Mouse (Mus musculus): ENCODE measurements around the gene Kpna1. TPM values are rescaled to one million over a fixed set of nuclear protein-coding genes. Genes with fewer than 3 reads are reported as not detected.

The Kpna1 gene
- polyA plus RNA-seq, 1 experiment from 2014 or later: 41.6 TPM

DNA sequence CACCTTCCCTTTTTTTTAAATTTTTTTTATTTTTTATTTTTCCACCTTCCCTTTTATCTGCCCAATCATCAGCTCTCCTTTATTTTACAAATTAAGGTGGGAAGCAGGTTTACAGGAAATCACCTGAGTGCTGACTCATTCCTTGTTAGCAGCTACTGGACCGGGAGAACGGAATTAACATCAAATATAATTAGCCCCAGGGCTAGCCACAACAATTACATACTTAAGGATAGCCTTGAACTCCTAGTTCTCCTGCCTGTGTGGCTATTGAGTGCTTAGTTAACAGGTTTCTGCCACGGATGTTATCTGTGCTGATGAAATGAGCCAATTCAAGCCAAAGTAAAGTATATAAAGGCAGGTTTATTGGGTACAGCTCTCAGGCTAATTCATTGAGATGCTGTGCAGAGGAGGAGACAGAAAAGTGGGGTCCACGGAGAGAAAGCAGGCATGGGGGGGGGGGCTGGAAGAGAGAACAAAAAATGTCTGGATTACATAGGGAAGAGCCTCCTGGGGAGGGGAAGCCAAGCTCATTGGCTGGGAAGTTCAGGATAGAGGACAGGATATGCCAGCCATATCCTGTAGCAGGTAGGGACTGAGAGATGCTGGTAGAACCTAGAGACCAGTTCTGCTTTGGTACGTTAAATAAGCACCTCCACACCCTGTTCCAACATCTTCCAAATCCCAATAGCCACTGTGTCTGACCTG is 12.0 kb upstream of the Kpna1 start:
- Histone ChIP-seq H3K9ac (no peak overlapping the region), H3K4me2 (replicated peaks) (no peak overlapping the region), H3K4me1 (no peaks in the 10 kb centered on the region), H3K27ac (no peak overlapping the region), H3K4me3 (no peak overlapping the region), H3K9me3 (no peaks in the 10 kb centered on the region), H3K27me3 (no peaks in the 10 kb centered on the region), H3K36me3 (no peaks in the 10 kb centered on the region)
- no peak for ATAC-seq (ENCODE audit: low FRiP score, low read depth)
- 41% methylated on average over 5 of the region's 5 CpGs for WGBS

DNA sequence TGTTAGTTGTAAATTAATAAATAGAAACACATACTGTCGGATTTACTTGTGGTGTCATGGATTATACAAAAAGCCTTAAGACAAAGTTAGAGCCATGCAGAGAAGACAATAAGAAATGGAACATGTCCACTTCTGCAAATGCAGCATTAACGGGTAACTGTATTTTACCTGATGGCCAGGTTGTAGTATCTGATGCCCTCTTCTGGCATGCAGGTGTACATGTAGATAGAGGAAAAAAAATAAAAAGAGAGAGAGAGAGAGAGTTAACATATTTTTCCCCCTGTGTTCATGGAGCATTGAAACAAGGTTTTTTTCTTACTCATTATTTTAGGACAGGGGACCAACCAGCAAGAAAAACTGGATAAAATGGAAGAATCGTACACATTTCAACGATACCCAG is 11.2 kb upstream of the Kpna1 start:
- no peaks in the 10 kb centered on the region for H3K27me3 ChIP-seq
- no peak overlapping the region for H3K4me3 ChIP-seq
- H3K9ac ChIP-seq: no peak overlapping the region
- no peak for ATAC-seq (ENCODE audit: low FRiP score, low read depth)
- H3K4me1 ChIP-seq: no peaks in the 10 kb centered on the region
- no peaks in the 10 kb centered on the region for H3K36me3 ChIP-seq
- H3K27ac ChIP-seq: no peak overlapping the region
- H3K4me2 ChIP-seq (replicated peaks): no peak overlapping the region
- WGBS: 78% methylated on average over 4 of the region's 4 CpGs
- H3K9me3 ChIP-seq: no peaks in the 10 kb centered on the region

DNA sequence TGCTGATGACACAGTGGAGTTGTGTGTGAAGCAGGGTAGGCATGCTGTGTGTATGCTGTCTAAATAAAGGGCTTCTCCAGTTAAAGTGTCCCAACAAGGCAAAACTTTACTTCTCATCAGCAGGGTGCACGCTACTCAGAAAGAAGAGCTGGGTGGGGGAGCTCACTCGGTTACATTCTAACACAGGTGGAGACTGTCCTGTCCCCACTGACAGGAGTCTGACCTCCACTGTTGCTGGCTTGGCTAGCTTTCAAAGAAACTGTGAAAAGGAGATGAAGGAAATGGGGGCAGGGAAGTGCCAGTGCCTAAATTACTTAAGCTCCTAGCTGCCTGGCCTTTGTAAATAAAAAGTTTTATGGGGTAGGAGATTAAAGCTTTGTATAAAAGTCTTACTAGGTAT is 10.4 kb upstream of the Kpna1 start:
- Histone ChIP-seq H3K36me3 (no peaks in the 10 kb centered on the region), H3K9ac (no peak overlapping the region), H3K9me3 (no peaks in the 10 kb centered on the region), H3K4me1 (no peaks in the 10 kb centered on the region), H3K4me2 (replicated peaks) (no peak overlapping the region), H3K27me3 (no peaks in the 10 kb centered on the region), H3K4me3 (no peak overlapping the region), H3K27ac (no peak overlapping the region)
- no peak for ATAC-seq (ENCODE audit: low FRiP score, low read depth)
- WGBS: 18% methylated on average over 2 of the region's 2 CpGs

DNA sequence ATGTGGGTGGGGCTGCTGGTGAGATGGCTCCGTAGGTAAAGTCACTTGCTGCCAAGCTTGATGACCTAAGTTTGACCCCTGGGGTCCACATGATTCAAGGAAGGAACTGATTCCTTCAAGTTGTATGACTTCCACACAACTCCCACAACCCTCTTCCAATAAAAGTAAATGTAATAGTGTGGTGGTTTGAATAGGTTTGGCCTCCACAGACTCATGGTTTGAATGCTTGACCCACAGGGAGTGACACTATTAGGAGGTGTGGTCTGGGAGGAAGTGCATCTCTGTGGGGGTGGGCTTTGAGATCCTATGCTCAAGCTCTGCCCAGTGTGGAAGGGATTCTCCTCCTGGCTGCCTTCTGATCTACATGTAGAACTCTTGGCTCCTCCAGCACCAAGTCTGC is 4.5 kb upstream of the Kpna1 start:
- Histone ChIP-seq H3K4me3 (no peak overlapping the region), H3K4me2 (replicated peaks) (no peak overlapping the region), H3K9me3 (no peaks in the 10 kb centered on the region), H3K27me3 (no peaks in the 10 kb centered on the region), H3K36me3 (no peaks in the 10 kb centered on the region), H3K4me1 (no peaks in the 10 kb centered on the region), H3K27ac (no peak overlapping the region), H3K9ac (no peak overlapping the region)
- ATAC-seq (ENCODE audit: low FRiP score, low read depth): no peak
- WGBS: 47% methylated on average over 1 of the region's 1 CpGs

DNA sequence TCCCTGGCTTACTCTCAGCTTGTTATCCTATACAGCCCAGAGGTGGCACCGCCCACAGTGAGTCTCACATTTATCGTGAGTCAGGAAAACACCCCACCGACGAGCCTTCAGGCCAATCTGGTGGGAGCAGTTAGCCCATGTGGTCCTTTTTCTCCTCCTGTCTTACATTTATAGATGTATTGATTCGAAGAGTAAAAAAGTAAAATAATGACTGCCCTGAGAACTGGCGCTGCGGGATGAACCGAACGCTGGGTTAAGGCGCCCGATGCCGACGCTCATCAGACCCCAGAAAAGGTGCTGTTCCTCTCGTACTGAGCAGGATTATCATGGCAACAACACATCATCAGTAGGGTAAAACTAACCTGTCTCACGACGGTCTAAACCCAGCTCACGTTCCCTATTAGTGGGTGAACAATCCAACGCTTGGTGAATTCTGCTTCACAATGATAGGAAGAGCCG is 2.8 kb downstream of the Kpna1 start:
- no peak overlapping the region for H3K4me3 ChIP-seq
- no peaks in the 10 kb centered on the region for H3K36me3 ChIP-seq
- no peak overlapping the region for H3K4me2 ChIP-seq (replicated peaks)
- H3K27me3 ChIP-seq: no peaks in the 10 kb centered on the region
- H3K27ac ChIP-seq: no peak overlapping the region
- H3K9me3 ChIP-seq: peaks cover 3% of the 10 kb centered on the region; the same call in 1 of the 2 replicates
- ATAC-seq (ENCODE audit: low FRiP score, low read depth): peak; percentile 86
- WGBS: 51% methylated on average over 19 of the region's 19 CpGs
- H3K4me1 ChIP-seq: peaks cover 10% of the 10 kb centered on the region; the same call in 1 of the 2 replicates
- no peak overlapping the region for H3K9ac ChIP-seq

DNA sequence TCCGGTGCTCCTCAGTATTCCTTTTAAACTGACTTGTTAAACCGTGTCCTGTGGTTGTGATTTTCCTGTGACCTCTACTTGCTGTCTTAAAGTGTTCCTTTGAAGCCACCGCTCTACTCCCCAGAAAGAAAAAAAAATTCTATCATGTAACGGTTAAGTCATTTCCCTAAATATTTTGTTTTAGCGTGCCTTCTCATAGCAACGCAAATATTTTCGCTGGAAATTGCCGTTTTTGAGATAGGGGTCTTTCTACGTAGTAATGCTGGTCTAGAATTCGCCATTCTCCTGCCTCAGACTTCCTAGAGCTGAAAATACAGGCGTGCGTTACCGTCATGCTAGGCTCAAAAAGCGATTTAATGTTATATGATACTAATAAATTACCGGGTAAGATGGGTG is 4.0 kb downstream of the Kpna1 start:
- no peaks in the 10 kb centered on the region for H3K27me3 ChIP-seq
- H3K4me2 ChIP-seq (replicated peaks): peak overlapping the region; percentile 76
- no peak; the same call in 1 of the 2 replicates for ATAC-seq (ENCODE audit: low FRiP score, low read depth)
- H3K9ac ChIP-seq: peak overlapping the region; percentile 93
- peak overlapping the region; percentile 86 for H3K4me3 ChIP-seq
- H3K4me1 ChIP-seq: peaks cover 10% of the 10 kb centered on the region; the same call in 1 of the 2 replicates
- peaks cover 3% of the 10 kb centered on the region; the same call in 1 of the 2 replicates for H3K9me3 ChIP-seq
- 4% methylated on average over 15 of the region's 15 CpGs for WGBS
- no peak overlapping the region for H3K27ac ChIP-seq
- H3K36me3 ChIP-seq: no peaks in the 10 kb centered on the region

DNA sequence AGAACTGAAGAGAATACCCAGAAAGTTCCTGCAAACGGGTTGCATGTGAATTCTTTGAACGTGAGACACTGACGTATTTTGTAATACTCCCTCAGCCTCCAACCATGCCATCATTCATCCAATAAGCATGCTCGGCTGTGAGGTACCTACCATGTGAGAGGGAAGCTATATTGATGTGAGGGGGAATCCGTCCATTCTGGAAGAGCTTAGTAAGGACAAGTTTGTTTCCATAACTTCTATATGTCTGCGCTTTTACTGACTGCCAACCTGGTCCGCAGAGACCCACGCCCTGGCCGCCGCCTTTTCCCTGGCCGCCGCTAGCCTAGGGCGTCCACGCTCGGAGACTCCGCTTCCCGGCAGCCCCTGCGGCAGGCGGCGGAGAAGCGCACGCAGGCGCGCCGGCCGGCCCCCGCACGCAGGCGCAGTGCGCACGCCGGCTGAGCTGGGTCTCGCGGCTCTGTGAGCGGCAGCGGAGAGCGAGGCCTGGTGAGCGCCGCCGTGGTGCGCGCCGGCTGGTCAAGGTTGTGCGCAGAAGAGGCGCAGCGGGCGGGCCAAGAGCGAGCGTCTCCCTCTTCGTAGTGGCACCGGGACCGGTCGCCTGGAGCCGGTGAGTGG is 4.5 kb downstream of the Kpna1 start:
- Histone ChIP-seq H3K9ac (peak overlapping the region; percentile 93), H3K27ac (peak overlapping the region; percentile 99), H3K4me1 (peaks cover 10% of the 10 kb centered on the region; the same call in 1 of the 2 replicates), H3K36me3 (no peaks in the 10 kb centered on the region), H3K4me3 (peak overlapping the region; percentile 86), H3K4me2 (replicated peaks) (peak overlapping the region; percentile 76), H3K9me3 (peaks cover 3% of the 10 kb centered on the region; the same call in 1 of the 2 replicates), H3K27me3 (no peaks in the 10 kb centered on the region)
- under 1% methylated on average over 52 of the region's 54 CpGs for WGBS
- peak; percentile 94 for ATAC-seq (ENCODE audit: low FRiP score, low read depth)

DNA sequence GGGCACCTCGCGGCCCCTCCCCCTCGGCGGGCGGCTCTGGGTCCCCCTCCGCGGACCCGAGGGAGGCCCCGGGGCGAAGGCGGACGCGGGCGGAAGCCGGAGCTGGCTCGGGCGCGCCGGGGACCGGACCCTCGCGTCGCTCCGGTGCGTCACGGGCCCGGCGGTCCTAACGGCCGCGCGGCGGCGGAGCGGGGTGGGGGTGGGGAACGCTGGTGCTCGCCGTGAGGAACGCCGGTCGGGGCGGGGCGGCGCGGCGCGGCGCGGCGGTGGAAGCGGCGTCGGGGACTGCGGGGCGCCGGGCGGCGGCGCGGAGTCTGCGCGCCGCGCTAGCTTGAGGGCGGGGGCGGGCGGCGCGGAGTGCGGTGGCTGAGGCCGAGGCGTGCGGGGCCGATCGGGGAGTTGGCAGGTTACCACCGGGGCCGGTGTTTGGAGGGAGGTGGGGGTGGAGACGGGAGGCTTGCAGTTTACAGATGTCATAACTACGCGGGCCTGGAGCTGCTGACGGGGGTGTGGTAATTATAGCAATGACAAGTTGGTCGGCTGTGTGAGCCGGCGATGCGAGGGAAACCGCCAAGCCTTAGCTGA is 5.1 kb downstream of the Kpna1 start:
- H3K36me3 ChIP-seq: no peaks in the 10 kb centered on the region
- under 1% methylated on average over 64 of the region's 86 CpGs for WGBS
- peak overlapping the region; percentile 93 for H3K9ac ChIP-seq
- peaks cover 10% of the 10 kb centered on the region; the same call in 1 of the 2 replicates for H3K4me1 ChIP-seq
- H3K4me3 ChIP-seq: peak overlapping the region; percentile 86
- peak; percentile 70 for ATAC-seq (ENCODE audit: low FRiP score, low read depth)
- H3K27me3 ChIP-seq: no peaks in the 10 kb centered on the region
- peak overlapping the region; percentile 99 for H3K27ac ChIP-seq
- peaks cover 3% of the 10 kb centered on the region; the same call in 1 of the 2 replicates for H3K9me3 ChIP-seq
- peak overlapping the region; percentile 76 for H3K4me2 ChIP-seq (replicated peaks)

DNA sequence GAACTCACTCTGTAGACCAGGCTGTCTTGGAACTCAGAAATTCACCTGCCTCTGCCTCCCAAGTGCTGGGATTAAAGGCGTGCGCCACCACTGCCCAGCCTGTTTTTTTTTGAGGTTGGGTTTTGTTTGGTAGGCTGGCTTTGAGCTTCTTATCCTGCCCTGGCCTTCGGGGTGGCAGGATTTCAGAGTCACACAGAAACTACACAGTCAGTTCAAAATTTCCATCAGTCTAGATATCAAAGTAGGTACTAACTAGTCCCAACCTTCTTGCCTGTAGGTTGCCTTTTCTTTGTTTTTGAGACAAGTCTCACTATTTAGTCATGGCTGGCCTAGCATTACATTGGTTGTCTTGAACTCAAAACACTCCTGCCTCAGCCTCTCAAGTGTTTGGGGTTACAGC is 5.9 kb downstream of the Kpna1 start:
- Histone ChIP-seq H3K4me3 (peak overlapping the region; percentile 86), H3K9ac (no peak overlapping the region), H3K27me3 (no peaks in the 10 kb centered on the region), H3K36me3 (0 out of 2 replicates have a peak, but pooled peaks cover under 1% of the 10 kb centered on the region), H3K27ac (no peak overlapping the region), H3K9me3 (peaks cover 3% of the 10 kb centered on the region; the same call in 1 of the 2 replicates), H3K4me2 (replicated peaks) (peak overlapping the region; percentile 76), H3K4me1 (peaks cover 10% of the 10 kb centered on the region; the same call in 1 of the 2 replicates)
- 69% methylated on average over 3 of the region's 3 CpGs for WGBS
- ATAC-seq (ENCODE audit: low FRiP score, low read depth): no peak

DNA sequence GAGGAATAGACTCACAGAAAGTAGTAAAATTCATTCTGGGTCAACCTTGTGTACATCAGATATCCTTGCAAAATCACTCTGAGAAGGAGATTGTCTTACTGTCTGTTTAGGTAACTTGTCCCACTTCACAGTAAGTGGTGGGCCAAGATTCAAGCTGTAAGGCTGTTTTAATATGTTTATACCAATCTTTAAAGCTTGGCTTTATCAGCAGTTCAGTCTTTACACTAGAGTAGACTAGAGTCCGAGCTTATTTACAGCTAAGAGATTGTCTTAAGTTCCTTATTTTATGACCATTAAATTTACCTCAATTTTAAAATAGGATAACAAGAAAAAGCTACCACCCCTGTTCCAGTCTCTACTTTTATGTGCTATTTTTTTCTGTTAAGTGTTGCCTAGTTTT is 9.4 kb downstream of the Kpna1 start:
- Histone ChIP-seq H3K27ac (no peak overlapping the region), H3K4me2 (replicated peaks) (no peak overlapping the region), H3K36me3 (0 out of 2 replicates have a peak, but pooled peaks cover 2% of the 10 kb centered on the region), H3K27me3 (no peaks in the 10 kb centered on the region), H3K4me3 (no peak overlapping the region), H3K9me3 (no peaks in the 10 kb centered on the region), H3K9ac (no peak overlapping the region), H3K4me1 (peaks cover 7% of the 10 kb centered on the region; the same call in 1 of the 2 replicates)
- ATAC-seq (ENCODE audit: low FRiP score, low read depth): no peak
- WGBS: 70% methylated on average over 1 of the region's 1 CpGs

DNA sequence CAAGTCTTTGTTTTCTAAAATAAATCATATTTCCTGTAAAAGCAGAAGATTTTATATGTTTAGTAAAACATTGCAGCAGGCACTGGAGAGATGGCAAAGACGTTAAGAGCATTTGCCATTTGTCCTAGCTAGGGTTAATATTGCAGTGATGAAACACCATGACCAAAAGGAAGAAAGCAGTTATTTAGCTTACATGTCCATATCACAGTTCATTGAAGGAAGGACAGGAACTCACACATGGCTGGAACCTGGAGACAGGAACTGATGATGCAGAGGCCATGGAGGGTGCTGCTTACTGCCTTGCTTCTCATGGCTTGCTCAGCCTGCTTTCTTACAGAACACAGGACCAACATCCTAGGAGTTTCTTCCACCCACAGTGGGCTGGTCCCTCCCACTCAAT is 13.8 kb downstream of the Kpna1 start:
- Histone ChIP-seq H3K27me3 (no peaks in the 10 kb centered on the region), H3K9ac (no peak overlapping the region), H3K9me3 (no peaks in the 10 kb centered on the region), H3K4me3 (no peak overlapping the region), H3K36me3 (0 out of 2 replicates have a peak, but pooled peaks cover 2% of the 10 kb centered on the region), H3K27ac (no peak overlapping the region), H3K4me2 (replicated peaks) (no peak overlapping the region), H3K4me1 (no peaks in the 10 kb centered on the region)
- 80% methylated on average over 1 of the region's 1 CpGs for WGBS
- no peak for ATAC-seq (ENCODE audit: low FRiP score, low read depth)

DNA sequence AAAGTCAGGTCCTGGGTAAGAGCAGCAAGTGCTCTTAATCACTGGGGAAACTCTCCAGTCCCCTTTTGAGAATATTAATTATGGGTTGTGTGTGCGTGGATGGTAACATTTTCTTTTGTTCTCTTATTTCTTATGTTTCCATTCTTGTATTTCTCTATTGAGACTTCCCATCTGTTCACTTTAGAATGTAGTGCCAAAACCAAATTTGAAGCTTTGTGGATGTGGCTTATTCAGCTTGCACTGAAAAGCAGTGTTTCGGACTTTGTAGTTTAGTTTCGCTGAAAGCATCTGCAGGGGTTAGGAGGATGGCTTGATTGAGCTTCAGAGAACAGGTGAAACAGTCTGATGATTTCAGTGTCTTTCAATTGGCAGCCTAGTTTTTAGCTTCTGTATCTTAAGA is 14.8 kb downstream of the Kpna1 start:
- Histone ChIP-seq H3K4me2 (replicated peaks) (no peak overlapping the region), H3K4me1 (no peaks in the 10 kb centered on the region), H3K9ac (no peak overlapping the region), H3K27ac (no peak overlapping the region), H3K27me3 (no peaks in the 10 kb centered on the region), H3K4me3 (no peak overlapping the region), H3K36me3 (0 out of 2 replicates have a peak, but pooled peaks cover 2% of the 10 kb centered on the region), H3K9me3 (no peaks in the 10 kb centered on the region)
- 90% methylated on average over 3 of the region's 3 CpGs for WGBS
- no peak for ATAC-seq (ENCODE audit: low FRiP score, low read depth)
